Mouse (Mus musculus) hindbrain, embryonic 14.5 days (tissue): Measurements from ENCODE around the gene Lemd1. TPM values are rescaled to one million over a fixed set of nuclear protein-coding genes. Genes with fewer than 3 reads are reported as not detected.

Source experiments
- ATAC-seq: fragments of 200-750 bp; cut with Nextera tagmentation; 2 replicates; pipeline ENCODE4 v1.8.0; 2017; ENCODE audit warnings: moderate number of reproducible peaks, mild to moderate bottlenecking, moderate TSS enrichment, moderate library complexity; ENCODE audit not compliant: low FRiP score
- DNase-seq: peaks from one replicate; pipeline ENCODE4 v3.0.0-alpha.2; 2015; ENCODE audit warnings: low spot score
- H3K27ac ChIP-seq: fragments of 300-500 bp; sonication (generic); 2 replicates; pipeline ENCODE4 v1.5.1; 2014; ENCODE audit warnings: mild to moderate bottlenecking, moderate library complexity
- H3K27me3 ChIP-seq: fragments of 300-500 bp; sonication (generic); 2 replicates; pipeline ENCODE4 v1.6.1; 2014; ENCODE audit warnings: mild to moderate bottlenecking, low read length, mixed read lengths; ENCODE audit not compliant: control insufficient read depth, insufficient read depth
- H3K36me3 ChIP-seq: fragments of 300-500 bp; sonication (generic); replicated peaks from 2 replicates; pipeline ENCODE4 v1.6.1; 2014; ENCODE audit not compliant: control insufficient read depth, insufficient read depth
- H3K4me1 ChIP-seq: fragments of 300-500 bp; sonication (generic); replicated peaks from 2 replicates; pipeline ENCODE4 v1.6.1; 2014; ENCODE audit warnings: antibody characterized with exemption, low read length, mixed read lengths; ENCODE audit not compliant: control insufficient read depth, insufficient read depth
- H3K4me2 ChIP-seq: fragments of 300-500 bp; sonication (generic); replicated peaks from 2 replicates; pipeline ENCODE4 v1.6.1; 2014; ENCODE audit warnings: mild to moderate bottlenecking, moderate library complexity
- H3K4me3 ChIP-seq: fragments of 300-500 bp; sonication (generic); replicated peaks from 2 replicates; pipeline ENCODE4 v1.5.1; 2014; ENCODE audit warnings: mild to moderate bottlenecking, low read length
- H3K9ac ChIP-seq: fragments of 300-500 bp; sonication (generic); 2 replicates; pipeline ENCODE4 v1.6.1; 2014
- H3K9me3 ChIP-seq: fragments of 300-500 bp; sonication (generic); 2 replicates; pipeline ENCODE4 v1.6.1; 2016; ENCODE audit warnings: low read length; ENCODE audit not compliant: control insufficient read depth
- WGBS: fragments of 180-500 bp; shearing (Covaris S2); extraction: QIAGEN DNeasy Blood & Tissue Kit; methylation state at CpG from one replicate; pipeline ENCODE4 v1.1.7; 2014; 5-methylcytosine and 5-hydroxymethylcytosine counted together
- polyA plus RNA-seq: library from polyadenylated mRNA; unstranded; fragments of >200 nt; fragmentation: Nextera tagmentation; extraction: Ambion mirVana; gene quantifications from 2 replicates; pipeline ENCODE4 v1.2.1, GENCODE M21; 2014

Gene Lemd1
- polyA plus RNA-seq, 1 experiment from 2014 or later = 22.1 TPM

GRCm38 (mm10) chr1:132287445-132287844 is 96.2 kb downstream of the Lemd1 start:
- Histone ChIP-seq H3K9me3 (no peaks in the 10 kb centered on the region), H3K4me1 (peaks cover 58% of the 10 kb centered on the region), H3K9ac (no peak overlapping the region), H3K4me2 (no peak overlapping the region), H3K36me3 (no peaks in the 10 kb centered on the region), H3K27me3 (no peaks in the 10 kb centered on the region), H3K27ac (peak overlapping the region; percentile 4; the same call in 1 of the 2 replicates), H3K4me3 (no peak overlapping the region)
- WGBS = 59% methylated on average over 2 of the region's 2 CpGs
- no peak for ATAC-seq
- DNase-seq = no peak

- Histone ChIP-seq H3K9ac (no peak overlapping the region), H3K36me3 (no peaks in the 10 kb centered on the region), H3K4me2 (no peak overlapping the region), H3K27me3 (no peaks in the 10 kb centered on the region), H3K4me3 (no peak overlapping the region), H3K9me3 (no peaks in the 10 kb centered on the region), H3K27ac (peak overlapping the region; percentile 4; the same call in 1 of the 2 replicates), H3K4me1 (peaks cover 56% of the 10 kb centered on the region)
- DNase-seq (peak; percentile 59), ATAC-seq (no peak)
- WGBS = 6% methylated on average over 11 of the region's 11 CpGs
Measured at GRCm38 (mm10) chr1:132287991-132288451, 96.8 kb downstream of the Lemd1 start.

DNA sequence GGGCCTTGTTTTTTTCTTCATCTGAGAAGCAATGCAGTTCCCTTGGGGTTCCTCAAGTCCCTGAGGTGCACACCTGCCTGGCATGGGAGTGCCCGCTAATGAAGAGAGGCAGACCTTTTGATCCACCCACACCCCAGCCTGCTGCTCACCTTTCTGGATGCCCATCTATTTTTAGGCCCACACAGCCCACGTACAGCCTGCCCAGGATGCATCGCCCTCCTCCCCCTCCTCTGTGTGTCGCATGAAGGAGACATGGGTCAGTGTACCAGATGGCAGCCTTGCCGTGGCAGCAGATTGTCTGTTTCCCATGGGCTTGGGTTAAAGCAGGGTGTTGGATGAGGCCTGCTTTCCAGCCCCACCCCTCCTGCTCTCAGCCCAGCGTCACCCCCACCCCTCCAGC is 98.7 kb downstream of the Lemd1 start:
- Histone ChIP-seq H3K4me3 (no peak overlapping the region), H3K9ac (no peak overlapping the region), H3K4me1 (peaks cover 46% of the 10 kb centered on the region), H3K36me3 (no peaks in the 10 kb centered on the region), H3K4me2 (no peak overlapping the region), H3K27ac (0 out of 2 replicates have a peak overlapping the region, but pooled peaks have one; percentile 11), H3K9me3 (no peaks in the 10 kb centered on the region), H3K27me3 (no peaks in the 10 kb centered on the region)
- WGBS = 41% methylated on average over 6 of the region's 6 CpGs
- ATAC-seq = no peak
- DNase-seq = no peak

GRCm38 (mm10) chr1:132290921-132291675 is 99.9 kb downstream of the Lemd1 start:
- no peaks in the 10 kb centered on the region for H3K36me3 ChIP-seq
- H3K27me3 ChIP-seq = no peaks in the 10 kb centered on the region
- H3K9ac ChIP-seq = no peak overlapping the region
- H3K4me3 ChIP-seq = no peak overlapping the region
- ATAC-seq = peak; percentile 25
- no peak overlapping the region for H3K4me2 ChIP-seq
- 23% methylated on average over 11 of the region's 11 CpGs for WGBS
- peaks cover 52% of the 10 kb centered on the region for H3K4me1 ChIP-seq
- H3K9me3 ChIP-seq = no peaks in the 10 kb centered on the region
- 0 out of 2 replicates have a peak overlapping the region, but pooled peaks have one; percentile 4 for H3K27ac ChIP-seq
- DNase-seq = peak; percentile 43

DNA sequence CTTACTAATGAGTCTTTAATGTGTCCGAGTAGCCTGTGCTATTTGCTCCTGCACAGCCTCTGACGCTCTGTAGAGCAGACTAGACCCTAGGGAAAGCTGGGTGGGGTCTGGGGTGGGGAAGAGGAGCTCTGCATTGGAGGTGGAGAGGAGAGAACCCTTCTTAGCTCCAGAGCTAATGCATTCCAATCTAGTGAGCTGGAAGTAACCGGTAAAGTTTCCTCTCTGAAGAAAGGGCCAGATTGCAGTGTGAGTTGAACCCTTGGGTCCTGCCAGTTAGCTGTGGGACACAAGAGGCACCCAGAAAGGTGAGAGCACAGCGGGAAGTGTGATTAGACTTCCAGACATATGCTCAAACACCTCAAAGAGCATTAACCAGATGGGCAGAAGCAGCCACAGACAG is 100.5 kb downstream of the Lemd1 start:
- 18% methylated on average over 4 of the region's 4 CpGs for WGBS
- H3K27ac ChIP-seq = 0 out of 2 replicates have a peak overlapping the region, but pooled peaks have one; percentile 4
- H3K36me3 ChIP-seq = no peaks in the 10 kb centered on the region
- no peak overlapping the region for H3K4me2 ChIP-seq
- H3K4me3 ChIP-seq = no peak overlapping the region
- H3K27me3 ChIP-seq = no peaks in the 10 kb centered on the region
- DNase-seq = no peak
- H3K9me3 ChIP-seq = no peaks in the 10 kb centered on the region
- H3K4me1 ChIP-seq = peaks cover 52% of the 10 kb centered on the region
- peak; percentile 13 for ATAC-seq
- no peak overlapping the region for H3K9ac ChIP-seq

- Histone ChIP-seq H3K27ac (no peak overlapping the region), H3K4me2 (no peak overlapping the region), H3K9ac (no peak overlapping the region), H3K4me1 (peaks cover 49% of the 10 kb centered on the region), H3K36me3 (no peaks in the 10 kb centered on the region), H3K4me3 (no peak overlapping the region), H3K9me3 (no peaks in the 10 kb centered on the region), H3K27me3 (no peaks in the 10 kb centered on the region)
- WGBS = 47% methylated on average over 21 of the region's 21 CpGs
- DNase-seq (no peak), ATAC-seq (no peak)
Measured at GRCm38 (mm10) chr1:132292318-132293129, 101.3 kb downstream of the Lemd1 start.

GRCm38 (mm10) chr1:132295506-132295905 is 104.3 kb downstream of the Lemd1 start:
- H3K27ac ChIP-seq = no peak overlapping the region
- no peaks in the 10 kb centered on the region for H3K9me3 ChIP-seq
- WGBS = 73% methylated on average over 7 of the region's 7 CpGs
- no peak overlapping the region for H3K4me2 ChIP-seq
- no peaks in the 10 kb centered on the region for H3K36me3 ChIP-seq
- no peaks in the 10 kb centered on the region for H3K27me3 ChIP-seq
- DNase-seq = no peak
- H3K9ac ChIP-seq = no peak overlapping the region
- no peak overlapping the region for H3K4me3 ChIP-seq
- ATAC-seq = no peak
- peaks cover 44% of the 10 kb centered on the region for H3K4me1 ChIP-seq

- DNase-seq (no peak), ATAC-seq (no peak)
- no peak overlapping the region for H3K4me2 ChIP-seq
- no peaks in the 10 kb centered on the region for H3K9me3 ChIP-seq
- H3K27ac ChIP-seq = no peak overlapping the region
- peaks cover 43% of the 10 kb centered on the region for H3K4me1 ChIP-seq
- no peaks in the 10 kb centered on the region for H3K27me3 ChIP-seq
- H3K4me3 ChIP-seq = no peak overlapping the region
- H3K9ac ChIP-seq = no peak overlapping the region
- no peaks in the 10 kb centered on the region for H3K36me3 ChIP-seq
- WGBS = 59% methylated on average over 3 of the region's 3 CpGs
Measured at GRCm38 (mm10) chr1:132296051-132296450, 104.8 kb downstream of the Lemd1 start.

GRCm38 (mm10) chr1:132298425-132298800 is 107.2 kb downstream of the Lemd1 start, which contains the start of gene Klhdc8a:
Gene Klhdc8a (plus strand): TSS chr1:132298626.
- DNase-seq (peak; percentile 45), ATAC-seq (peak; percentile 66)
- peak within 1 kb of the TSS; percentile 76 for H3K27ac ChIP-seq
- peak within 1 kb of the TSS; percentile 61 for H3K4me3 ChIP-seq
- H3K36me3 ChIP-seq = no peaks in the 10 kb centered on the region
- peak within 1 kb of the TSS; percentile 99 for H3K4me2 ChIP-seq
- H3K4me1 ChIP-seq = peaks cover 33% of the 10 kb centered on the region
- no peaks in the 10 kb centered on the region for H3K9me3 ChIP-seq
- 0 out of 2 replicates have a peak, but pooled peaks cover 7% of the 10 kb centered on the region for H3K27me3 ChIP-seq
- peak within 1 kb of the TSS; percentile 80 for H3K9ac ChIP-seq
- under 1% methylated on average over 28 of the region's 28 CpGs for WGBS
